Comparison of ENCODE assay signal across 9 mouse cellular contexts in the genomic region with DNA sequence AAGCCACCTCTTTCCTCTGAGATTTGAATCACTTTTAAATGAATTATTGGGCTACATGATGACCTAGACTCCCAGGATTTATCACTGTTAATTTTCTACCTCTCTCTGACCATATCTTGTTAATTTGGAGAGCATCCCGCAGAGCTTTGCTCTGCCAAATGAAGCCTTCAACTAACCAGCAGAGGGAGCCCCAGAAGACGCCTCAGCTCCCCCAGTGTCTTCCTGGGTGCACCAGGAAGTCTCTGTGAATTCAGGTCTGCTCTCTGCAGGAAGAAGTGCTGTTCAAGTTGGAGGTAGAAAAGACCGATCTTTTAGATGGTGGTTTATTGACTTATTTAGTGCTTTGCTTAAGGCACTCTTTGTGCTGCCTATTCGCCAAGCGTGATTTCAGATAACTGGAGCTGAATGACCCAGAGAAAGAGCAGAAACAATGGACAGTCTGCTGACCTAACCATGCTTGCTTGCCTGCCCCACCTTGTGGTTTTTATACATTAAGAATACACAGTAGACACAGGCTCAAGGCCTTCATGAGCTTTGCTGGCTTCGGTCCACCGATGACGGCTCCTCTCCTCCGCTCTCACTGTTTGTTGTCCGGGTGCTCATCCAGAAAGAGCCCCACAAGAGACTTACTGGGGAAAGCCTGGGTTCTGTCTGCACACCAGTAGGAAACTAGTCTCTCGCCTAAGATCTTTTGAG. TPM values are rescaled to one million over a fixed set of nuclear protein-coding genes. Genes with fewer than 3 reads are reported as not detected.
DNase-seq lines count a peak whose midpoint lies in the region; ATAC-seq and TF ChIP-seq lines count a peak whose summit lies in the region.
"Had no signal": no experiment of that assay in that cellular context is flagged by ENCODE, and none has a peak within 500 bp of the region (broad histone marks: within the 10 kb centered on the region; RNA-seq: fewer than 3 reads in every experiment).

No protein-coding gene starts in this region.

- no peak overlapping the region for H3K4me3 ChIP-seq in E14TG2a.4 (replicated peaks; ENCODE audit: low read length)
- H3K4me3 ChIP-seq in embryonic facial prominence, embryonic 14.5 days (ENCODE audit: low read depth, low read length), result no peak overlapping the region
- H3K4me3 ChIP-seq: heart, embryonic 13.5 days; midbrain, embryonic 12.5 days had no signal

- H3K27ac ChIP-seq in embryonic facial prominence, embryonic 14.5 days (replicated peaks; ENCODE audit: low read depth, low read length), result no peak overlapping the region
- H3K27ac ChIP-seq: heart, embryonic 13.5 days; midbrain, embryonic 12.5 days had no signal

- H3K4me1 ChIP-seq in E14TG2a.4 (replicated peaks; ENCODE audit: low read depth, low read length), result no peaks in the 10 kb centered on the region
- no peaks in the 10 kb centered on the region for H3K4me1 ChIP-seq in embryonic facial prominence, embryonic 14.5 days (ENCODE audit: control insufficient read depth, insufficient read depth, low read length)
- H3K4me1 ChIP-seq: midbrain, embryonic 12.5 days had no signal

- DNase-seq in left cerebral cortex, postnatal 14 days (ENCODE audit: low spot score in 2 of 2), result peak; percentile 23 to 42
- DNase-seq in left cerebral cortex, postnatal 36 days (ENCODE audit: low spot score in 2 of 2), result no peak
- peak; percentile 53 for DNase-seq in R1 (ENCODE audit: low read depth, low spot score)
- peak; percentile 62 for DNase-seq in embryonic facial prominence, embryonic 14.5 days (ENCODE audit: low spot score)
- peak; percentile 25 to 40 for DNase-seq in layer of hippocampus, postnatal 10 days (ENCODE audit: low spot score in 2 of 2)
- DNase-seq in retina, postnatal 1 day, result peak; percentile 71

- 69% methylated on average over 11 of the region's 11 CpGs for WGBS in embryonic facial prominence, embryonic 14.5 days

- no peak for ATAC-seq in embryonic facial prominence, embryonic 14.5 days (ENCODE audit: low read depth)

- no peak overlapping the region for H3K9ac ChIP-seq in embryonic facial prominence, embryonic 14.5 days (ENCODE audit: low read depth, low read length)
- H3K9ac ChIP-seq: heart, embryonic 13.5 days; midbrain, embryonic 12.5 days had no signal

- peak; percentile 43 for TF ChIP-seq CTCF in E14TG2a.4 (conservative IDR thresholded peaks at IDR 0.05; ENCODE audit: low read length)

- H3K27me3 ChIP-seq in E14TG2a.4 (ENCODE audit: insufficient read depth, low read length), result peaks cover 9% of the 10 kb centered on the region
- no peaks in the 10 kb centered on the region for H3K27me3 ChIP-seq in embryonic facial prominence, embryonic 14.5 days (replicated peaks; ENCODE audit: control insufficient read depth, insufficient read depth, low read length)
- H3K27me3 ChIP-seq: heart, embryonic 13.5 days had no signal

- no peaks in the 10 kb centered on the region for H3K9me3 ChIP-seq in E14TG2a.4 (ENCODE audit: low read length)
- no peaks in the 10 kb centered on the region for H3K9me3 ChIP-seq in embryonic facial prominence, embryonic 14.5 days (ENCODE audit: control insufficient read depth, low read length)
- H3K9me3 ChIP-seq: heart, embryonic 13.5 days; midbrain, embryonic 12.5 days had no signal

- no peaks in the 10 kb centered on the region for H3K36me3 ChIP-seq in E14TG2a.4 (ENCODE audit: insufficient read depth, low read length)
- H3K36me3 ChIP-seq in embryonic facial prominence, embryonic 14.5 days (ENCODE audit: control insufficient read depth, insufficient read depth, low read length), result no peaks in the 10 kb centered on the region
- H3K36me3 ChIP-seq: heart, embryonic 13.5 days; midbrain, embryonic 12.5 days had no signal

- no peak overlapping the region for H3K4me2 ChIP-seq in embryonic facial prominence, embryonic 14.5 days (ENCODE audit: low read depth, low read length)
- H3K4me2 ChIP-seq: heart, embryonic 13.5 days; midbrain, embryonic 12.5 days had no signal

- intact Hi-C loops in left cerebral cortex, postnatal 14 days (cut with DNase I), result no loop called here
- intact Hi-C loops in left cerebral cortex, postnatal 36 days (cut with DNase I), result no loop called here

RNA-seq across cellular contexts. Expression of a gene that starts 38.9 kb away (rescaled TPM):
- total RNA-seq in left cerebral cortex, postnatal 14 days (2021), result 1 to 10 TPM in 1 of 2 experiments, under 1 TPM in 1; 0.48 to 1.3 TPM
- under 1 TPM; 0.27 to 0.30 TPM for total RNA-seq in left cerebral cortex, postnatal 36 days (2021)
- polyA plus RNA-seq in embryonic facial prominence, embryonic 14.5 days (2014; fragmentation: Nextera tagmentation; extraction: Ambion mirVana), result 0.63 and 0.64 TPM in 2 replicates
- under 1 TPM; 0.25 to 0.75 TPM for total RNA-seq in layer of hippocampus, postnatal 10 days (2021)

RNA-seq across cellular contexts. Expression of a gene that starts 39.1 kb away (rescaled TPM):
- 10 to 100 TPM in 1 of 2 experiments, 1 to 10 TPM in 1; 6.9 to 14.4 TPM for total RNA-seq in left cerebral cortex, postnatal 14 days (2021)
- 1 to 10 TPM; 9.9 TPM for total RNA-seq in left cerebral cortex, postnatal 36 days (2021)
- 8.2 and 9.6 TPM in 2 replicates for polyA plus RNA-seq in embryonic facial prominence, embryonic 14.5 days (2014; fragmentation: Nextera tagmentation; extraction: Ambion mirVana)
- 1 to 10 TPM; 5.7 to 7.8 TPM for total RNA-seq in layer of hippocampus, postnatal 10 days (2021)

Comparison
In these comparisons a context has a peak if more than half of its experiments do, and no peak if none do; other contexts are left out.
1. DNase-seq: peak in left cerebral cortex, postnatal 14 days (2 of 2), R1 (single experiment), embryonic facial prominence, embryonic 14.5 days (single experiment), layer of hippocampus, postnatal 10 days (2 of 2) and retina, postnatal 1 day (single experiment); none in left cerebral cortex, postnatal 36 days (0 of 2).